Mouse (Mus musculus) MEL (cell line): ENCODE measurements around the gene Ssr2. TPM values are rescaled to one million over a fixed set of nuclear protein-coding genes. Genes with fewer than 3 reads are reported as not detected.

Experiments used
- DNase-seq: peaks from one replicate; pipeline ENCODE4 v3.0.0; 2011; ENCODE audit warnings: low read depth, low spot score
- H3K27ac ChIP-seq: 2 replicates; pipeline ENCODE4 v1.5.1; 2012; ENCODE audit warnings: low read depth, mild to moderate bottlenecking, control low read depth, low read length, moderate library complexity; ENCODE audit not compliant: control insufficient read depth
- H3K27me3 ChIP-seq, 2 experiments: fragments of 150-350 bp in 1 of 2; sonication (generic) in 1 of 2; 2 replicates each; pipeline ENCODE4 v1.6.1; 2012; ENCODE audit warnings: low read length in 2 of 2, mild to moderate bottlenecking in 2 of 2, improper control_type of control experiment in 1 of 2, moderate library complexity in 1 of 2; ENCODE audit not compliant: insufficient read depth in 2 of 2, control insufficient read depth in 1 of 2
- H3K36me3 ChIP-seq, 2 experiments: 2 replicates each; pipeline ENCODE4 v1.6.1; 2012 to 2014; ENCODE audit warnings: low read length in 2 of 2, improper control_type of control experiment in 1 of 2, inconsistent platforms in 1 of 2, mild to moderate bottlenecking in 1 of 2; ENCODE audit not compliant: insufficient read depth in 2 of 2, control insufficient read depth in 1 of 2
- H3K4me1 ChIP-seq, 2 experiments: fragments of 150-350 bp in 1 of 2; sonication (generic) in 1 of 2; 2 replicates each; pipeline ENCODE4 v1.6.1; 2012; ENCODE audit warnings: low read length in 2 of 2, improper control_type of control experiment in 1 of 2, mild to moderate bottlenecking in 1 of 2; ENCODE audit not compliant: insufficient read depth in 2 of 2, control insufficient read depth in 1 of 2
- H3K4me3 ChIP-seq, 2 experiments: fragments of 150-350 bp in 1 of 2; sonication (generic) in 1 of 2; 2 replicates each; pipeline ENCODE4 v1.5.1; 2012; ENCODE audit warnings: low read depth in 2 of 2, low read length in 2 of 2, mild to moderate bottlenecking in 2 of 2, moderate library complexity in 2 of 2, control low read depth in 1 of 2, improper control_type of control experiment in 1 of 2; ENCODE audit not compliant: control insufficient read depth in 1 of 2, insufficient read depth in 1 of 2
- H3K79me2 ChIP-seq: 2 replicates; pipeline ENCODE4 v1.6.1; 2012; ENCODE audit warnings: mild to moderate bottlenecking, low read length, moderate library complexity; ENCODE audit not compliant: control insufficient read depth, poor library complexity, insufficient read depth
- H3K9ac ChIP-seq: 2 replicates; pipeline ENCODE4 v1.6.1; 2012; ENCODE audit warnings: low read depth, mild to moderate bottlenecking, control low read depth, low read length, moderate library complexity; ENCODE audit not compliant: control insufficient read depth, poor library complexity, severe bottlenecking
- H3K9me3 ChIP-seq: fragments of 150-350 bp; sonication (generic); replicated peaks from 2 replicates; pipeline ENCODE4 v1.6.1; 2012; ENCODE audit warnings: mild to moderate bottlenecking, low read length, improper control_type of control experiment, moderate library complexity; ENCODE audit not compliant: insufficient read depth
- CHD1 ChIP-seq: IDR thresholded peaks from 2 replicates; pipeline ENCODE4 v1.6.1; 2012; ENCODE audit warnings: low read depth, mild to moderate bottlenecking, inconsistent platforms, low read length, improper control_type of control experiment
- CTCF ChIP-seq, 3 experiments: IDR thresholded peaks in 2 of 3; conservative IDR thresholded peaks in 1 of 3; 2 replicates each; pipeline ENCODE4 v1.5.1; 2011 to 2012; ENCODE audit warnings: low read length in 3 of 3, low read depth in 2 of 3, mild to moderate bottlenecking in 2 of 3, improper control_type of control experiment in 1 of 3, inconsistent platforms in 1 of 3, mixed read lengths in 1 of 3, moderate library complexity in 1 of 3; ENCODE audit not compliant: control insufficient read depth in 1 of 3, insufficient read depth in 1 of 3, poor library complexity in 1 of 3, severe bottlenecking in 1 of 3
- E2F4 ChIP-seq: IDR thresholded peaks from 2 replicates; pipeline ENCODE4 v1.6.1; 2011; ENCODE audit warnings: low read depth, low read length, improper control_type of control experiment, borderline replicate concordance
- HCFC1 ChIP-seq: IDR thresholded peaks from 2 replicates; pipeline ENCODE4 v1.6.1; 2012; ENCODE audit warnings: low read depth, mild to moderate bottlenecking, inconsistent platforms, low read length, improper control_type of control experiment, moderate library complexity
- JUND ChIP-seq: IDR thresholded peaks from 2 replicates; pipeline ENCODE4 v1.6.1; 2011; ENCODE audit warnings: low read depth, mild to moderate bottlenecking, improper control_type of control experiment, low read length
- KAT2A ChIP-seq: conservative IDR thresholded peaks from 2 replicates; pipeline ENCODE4 v1.6.1; 2012; ENCODE audit warnings: low read depth, low read length, improper control_type of control experiment, inconsistent platforms
- MAFK ChIP-seq: IDR thresholded peaks from 2 replicates; pipeline ENCODE4 v1.6.1; 2011; ENCODE audit warnings: low read depth, mild to moderate bottlenecking, low read length, improper control_type of control experiment, borderline replicate concordance
- MXI1 ChIP-seq: IDR thresholded peaks from 2 replicates; pipeline ENCODE4 v1.6.1; 2011; ENCODE audit warnings: mild to moderate bottlenecking, low read depth, low read length, improper control_type of control experiment
- POLR2A ChIP-seq, 2 experiments: IDR thresholded peaks; 2 replicates each; pipeline ENCODE4 v1.6.1; 2011 to 2012; ENCODE audit warnings: low read length in 2 of 2, mild to moderate bottlenecking in 2 of 2, control low read depth in 1 of 2, improper control_type of control experiment in 1 of 2, low read depth in 1 of 2, moderate library complexity in 1 of 2; ENCODE audit not compliant: control insufficient read depth in 1 of 2, insufficient read depth in 1 of 2, poor library complexity in 1 of 2
- POLR2AphosphoS2 ChIP-seq: IDR thresholded peaks from 2 replicates; pipeline ENCODE4 v1.6.1; 2011; ENCODE audit warnings: low read length, improper control_type of control experiment
- RAD21 ChIP-seq: IDR thresholded peaks from 2 replicates; pipeline ENCODE4 v1.6.1; 2011; ENCODE audit warnings: mild to moderate bottlenecking, low read depth, low read length, improper control_type of control experiment
- SMC3 ChIP-seq: IDR thresholded peaks from 2 replicates; pipeline ENCODE4 v1.6.1; 2011; ENCODE audit warnings: low read depth, low read length, improper control_type of control experiment
- TAL1 ChIP-seq: IDR thresholded peaks from 2 replicates; pipeline ENCODE4 v1.6.1; 2012; ENCODE audit warnings: mild to moderate bottlenecking, inconsistent platforms, low read length, moderate library complexity, mixed read lengths
- UBTF ChIP-seq: IDR thresholded peaks from 2 replicates; pipeline ENCODE4 v1.6.1; 2012; ENCODE audit warnings: low read depth, mild to moderate bottlenecking, inconsistent platforms, low read length, improper control_type of control experiment, moderate library complexity, borderline replicate concordance; ENCODE audit not compliant: insufficient read depth
- ZKSCAN1 ChIP-seq: IDR thresholded peaks from 2 replicates; pipeline ENCODE4 v1.6.1; 2012; ENCODE audit warnings: low read depth, mild to moderate bottlenecking, inconsistent platforms, low read length, improper control_type of control experiment, moderate library complexity
- polyA plus RNA-seq, 2 experiments: library from polyadenylated mRNA; stranded (reverse) in 1 of 2; unstranded in 1 of 2; fragments of >175 nt in 1 of 2; fragments of >200 nt in 1 of 2; gene quantifications; 2 replicates each; pipeline versions ENCODE4 v1.2.1 to v1.2.4; 2012; ENCODE audit warnings: low replicate concordance in 2 of 2, low read depth in 1 of 2; ENCODE audit not compliant: insufficient read length in 2 of 2, insufficient read depth in 1 of 2, missing spikeins in 1 of 2
- total RNA-seq: library from RNA; depleted of rRNA; stranded (reverse); fragments of 300-350 nt; gene quantifications from 2 replicates; pipeline ENCODE4 v1.2.3, GENCODE M21; 2012

Gene Ssr2
- total and polyA plus RNA-seq, 3 experiments = 176 to 706 (median 594) TPM

DNA sequence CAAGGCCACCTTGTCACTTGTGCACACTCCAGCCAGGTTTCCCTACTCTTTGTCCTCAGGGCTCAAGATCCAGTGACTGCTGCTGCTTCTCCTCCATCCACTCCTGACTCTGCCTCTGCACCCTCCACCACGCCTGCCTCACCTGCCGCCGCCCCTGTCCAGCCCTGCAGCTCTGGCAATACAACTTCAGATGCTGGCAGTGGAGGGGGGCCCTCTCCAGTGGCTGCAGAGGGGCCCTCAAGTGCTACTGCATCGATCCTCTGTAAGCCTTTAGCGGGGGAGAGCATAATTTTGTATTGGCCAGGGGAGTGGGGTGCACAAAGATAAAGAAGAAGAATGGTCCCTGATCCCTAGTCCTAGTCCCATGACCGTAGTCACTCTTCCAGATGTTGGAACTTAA lies 19.9 kb upstream of the Ssr2 start:
- no peak for DNase-seq
- Histone ChIP-seq H3K27me3 (no peaks in the 10 kb centered on the region), H3K27ac (no peak overlapping the region), H3K9me3 (no peaks in the 10 kb centered on the region), H3K4me1 (peaks cover 3 to 5% of the 10 kb centered on the region in 2 experiments; a peak in 2 of 4 replicates), H3K4me3 (no peak overlapping the region), H3K79me2 (peaks cover 24% of the 10 kb centered on the region), H3K9ac (no peak overlapping the region), H3K36me3 (peaks cover 9 to 19% of the 10 kb centered on the region in 2 experiments)
- TF ChIP-seq POLR2A (IDR thresholded peaks at IDR 0.05; ENCODE audit: control insufficient read depth in 1 of 2, insufficient read depth in 1 of 2, low read depth in 1 of 2, low read length in 2 of 2, poor library complexity in 1 of 2) (no peak), MXI1 (no peak), KAT2A (no peak), E2F4 (no peak), ZKSCAN1 (no peak), UBTF (no peak), CHD1 (no peak), MAFK (no peak), RAD21 (no peak), POLR2AphosphoS2 (no peak)

DNA sequence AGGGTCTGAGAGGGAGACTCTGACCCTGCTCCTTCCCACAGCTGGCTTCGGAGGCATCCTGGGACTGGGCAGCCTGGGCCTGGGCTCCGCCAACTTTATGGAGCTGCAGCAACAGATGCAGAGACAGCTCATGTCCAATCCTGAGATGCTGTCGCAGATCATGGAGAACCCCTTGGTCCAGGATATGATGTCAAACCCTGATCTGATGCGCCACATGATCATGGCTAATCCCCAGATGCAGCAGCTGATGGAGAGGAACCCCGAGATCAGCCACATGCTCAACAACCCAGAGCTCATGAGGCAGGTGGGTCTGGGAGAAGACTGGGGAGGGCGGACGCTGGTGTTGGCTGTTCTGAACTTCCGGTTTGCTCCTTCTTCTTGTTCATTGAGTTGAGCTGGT lies 19.1 kb upstream of the Ssr2 start:
- Histone ChIP-seq H3K79me2 (peaks cover 24% of the 10 kb centered on the region), H3K4me3 (no peak overlapping the region), H3K36me3 (peaks cover 9 to 28% of the 10 kb centered on the region in 2 experiments)
- TF ChIP-seq SMC3 (no peak), KAT2A (no peak), RAD21 (no peak), POLR2A (IDR thresholded peaks at IDR 0.05; ENCODE audit: control insufficient read depth in 1 of 2, insufficient read depth in 1 of 2, low read depth in 1 of 2, low read length in 2 of 2, poor library complexity in 1 of 2) (no peak), ZKSCAN1 (no peak)
- TF ChIP-seq, all 39 proteins: peak for 0
- Histone ChIP-seq H3K9me3 (no peaks in the 10 kb centered on the region), H3K9ac (no peak overlapping the region), H3K4me1 (peaks cover 3 to 5% of the 10 kb centered on the region in 2 experiments; a peak in 2 of 4 replicates), H3K27me3 (no peaks in the 10 kb centered on the region), H3K27ac (no peak overlapping the region)
- DNase-seq = no peak

DNA sequence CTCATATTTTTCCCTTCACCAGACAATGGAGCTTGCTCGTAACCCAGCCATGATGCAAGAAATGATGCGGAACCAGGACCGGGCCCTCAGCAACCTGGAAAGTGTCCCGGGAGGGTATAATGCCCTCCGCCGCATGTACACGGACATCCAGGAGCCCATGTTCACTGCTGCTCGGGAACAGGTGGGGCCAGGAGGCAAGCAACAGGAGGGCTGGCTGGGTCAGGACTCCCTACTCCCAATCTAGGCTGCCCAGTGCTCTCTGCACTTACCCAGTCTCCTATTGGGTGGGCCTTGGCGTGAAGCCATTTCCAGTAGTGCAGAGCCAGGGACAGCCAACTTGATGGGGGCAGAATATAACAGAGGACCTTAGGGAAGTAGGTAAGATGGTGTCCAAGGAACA lies 16.1 kb upstream of the Ssr2 start:
- Histone ChIP-seq H3K4me3 (no peak overlapping the region), H3K9ac (no peak overlapping the region), H3K4me1 (peaks cover 1 to 5% of the 10 kb centered on the region in 2 experiments; a peak in 2 of 4 replicates), H3K27ac (no peak overlapping the region), H3K9me3 (no peaks in the 10 kb centered on the region), H3K36me3 (peaks cover 5 to 37% of the 10 kb centered on the region in 2 experiments), H3K79me2 (peaks cover 11% of the 10 kb centered on the region), H3K27me3 (no peaks in the 10 kb centered on the region)
- DNase-seq = no peak
- TF ChIP-seq TAL1 (no peak), JUND (no peak), HCFC1 (no peak), SMC3 (no peak), CTCF (IDR thresholded peaks at IDR 0.05 in 2 of 3, conservative IDR thresholded peaks at IDR 0.05 in 1 of 3; ENCODE audit: control insufficient read depth in 1 of 3, insufficient read depth in 1 of 3, low read depth in 2 of 3, low read length in 3 of 3, poor library complexity in 1 of 3, severe bottlenecking in 1 of 3) (no peak)
